Mouse (Mus musculus) liver, adult 2 months (tissue): ENCODE data around the gene Spata2l. TPM values are rescaled to one million over a fixed set of nuclear protein-coding genes. Genes with fewer than 3 reads are reported as not detected.

Experiments used
- DNase-seq: peaks from one replicate; pipeline ENCODE4 v3.0.0-alpha.2; 2011; ENCODE audit warnings: low read depth, low spot score; ENCODE audit errors: extremely low read depth
- H3K27ac ChIP-seq: fragments of 200-500 bp; replicated peaks from 2 replicates; pipeline ENCODE4 v1.5.1; 2012; ENCODE audit warnings: low read depth, mild to moderate bottlenecking, control low read depth, inconsistent platforms, low read length; ENCODE audit not compliant: insufficient read depth
- H3K27me3 ChIP-seq: fragments of 200-500 bp; 2 replicates; pipeline ENCODE4 v1.6.1; 2012; ENCODE audit warnings: mild to moderate bottlenecking, moderate library complexity, low read length, inconsistent platforms; ENCODE audit not compliant: control insufficient read depth, insufficient read depth
- H3K36me3 ChIP-seq: fragments of 200-500 bp; 2 replicates; pipeline ENCODE4 v1.6.1; 2012; ENCODE audit warnings: low read length, inconsistent platforms; ENCODE audit not compliant: control insufficient read depth, insufficient read depth
- H3K4me1 ChIP-seq: fragments of 200-500 bp; 2 replicates; pipeline ENCODE4 v1.6.1; 2011; ENCODE audit warnings: low read length; ENCODE audit not compliant: control insufficient read depth, insufficient read depth
- H3K4me3 ChIP-seq: fragments of 200-500 bp; 2 replicates; pipeline ENCODE4 v1.5.1; 2011; ENCODE audit warnings: low read depth, mild to moderate bottlenecking, control low read depth, low read length, moderate library complexity; ENCODE audit not compliant: insufficient read depth
- H3K79me2 ChIP-seq: fragments of 200-500 bp; 2 replicates; pipeline ENCODE4 v1.6.1; 2012; ENCODE audit warnings: inconsistent platforms, mild to moderate bottlenecking, low read length, moderate library complexity; ENCODE audit not compliant: control insufficient read depth, insufficient read depth
- H3K9ac ChIP-seq: fragments of 200-500 bp; 2 replicates; pipeline ENCODE4 v1.6.1; 2012; ENCODE audit warnings: low read depth, mild to moderate bottlenecking, control low read depth, inconsistent platforms, low read length
- CTCF ChIP-seq: fragments of 200-500 bp; IDR thresholded peaks from 2 replicates; pipeline ENCODE4 v1.5.1; 2011; ENCODE audit warnings: low read depth, low read length, control low read depth
- POLR2A ChIP-seq: fragments of 200-500 bp; IDR thresholded peaks from 2 replicates; pipeline ENCODE4 v1.6.1; 2011; ENCODE audit warnings: low read length, control low read depth; ENCODE audit not compliant: insufficient read depth; ENCODE audit errors: extremely low read depth
- WGBS: fragments of 180-500 bp; shearing (Covaris S2); methylation state at CpG from one replicate; pipeline ENCODE4 v1.1.7; 2018; 5-methylcytosine and 5-hydroxymethylcytosine counted together
- polyA plus RNA-seq: library from polyadenylated mRNA; depleted of rRNA; stranded (reverse); fragments of >200 nt; gene quantifications from 2 replicates; pipeline ENCODE4 v1.2.3, GENCODE M21; 2012
- total RNA-seq: library from RNA; depleted of rRNA; stranded (reverse); fragments of >200 nt; gene quantifications from 2 replicates; pipeline ENCODE4 v1.2.3, GENCODE M21; 2014

Gene Spata2l
- total and polyA plus RNA-seq, 2 experiments = 16.8 to 27.3 TPM

DNA sequence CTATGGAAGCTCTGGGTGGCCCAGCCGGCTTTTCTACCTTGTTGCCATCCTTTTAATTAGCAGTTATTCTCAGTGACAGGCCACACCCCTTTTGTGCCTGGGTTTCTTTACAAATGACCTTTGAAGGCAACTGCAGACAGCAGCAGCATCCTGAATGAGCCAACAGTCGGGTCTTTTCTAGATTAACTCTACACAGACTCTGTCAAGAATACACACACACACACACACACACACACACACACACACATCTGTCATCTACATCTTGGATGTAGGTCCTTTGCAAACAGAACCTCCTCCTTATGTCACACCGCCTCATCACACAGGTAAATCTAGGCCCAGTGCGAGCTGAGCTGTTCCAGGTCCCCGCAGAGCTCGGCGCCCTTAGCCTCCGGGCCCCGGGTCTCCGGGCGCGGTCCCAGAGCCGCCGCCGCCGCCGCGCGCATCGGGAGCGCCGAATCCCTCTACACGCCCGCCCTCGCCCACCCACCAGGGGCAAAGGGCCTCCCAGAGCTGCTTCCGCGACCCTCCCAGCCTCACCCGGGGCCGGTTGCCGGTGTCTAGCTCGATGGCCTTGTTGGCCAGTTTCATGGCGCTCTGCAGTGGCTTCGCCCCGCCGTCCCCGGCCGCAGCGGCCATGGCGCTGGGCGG, 17.5 kb upstream of the Spata2l start:
- under 1% methylated on average over 40 of the region's 40 CpGs for WGBS
- TF ChIP-seq CTCF (no peak), POLR2A (no peak)
- H3K4me1 ChIP-seq = peaks cover 10% of the 10 kb centered on the region
- H3K27me3 ChIP-seq = no peaks in the 10 kb centered on the region
- peaks cover 19% of the 10 kb centered on the region for H3K36me3 ChIP-seq
- H3K9ac ChIP-seq = peak overlapping the region; percentile 99
- peak overlapping the region; percentile 99 for H3K4me3 ChIP-seq
- peak; percentile 49 for DNase-seq
- peaks cover 22% of the 10 kb centered on the region; the same call in 1 of the 2 replicates for H3K79me2 ChIP-seq
- peak overlapping the region; percentile 89 for H3K27ac ChIP-seq

DNA sequence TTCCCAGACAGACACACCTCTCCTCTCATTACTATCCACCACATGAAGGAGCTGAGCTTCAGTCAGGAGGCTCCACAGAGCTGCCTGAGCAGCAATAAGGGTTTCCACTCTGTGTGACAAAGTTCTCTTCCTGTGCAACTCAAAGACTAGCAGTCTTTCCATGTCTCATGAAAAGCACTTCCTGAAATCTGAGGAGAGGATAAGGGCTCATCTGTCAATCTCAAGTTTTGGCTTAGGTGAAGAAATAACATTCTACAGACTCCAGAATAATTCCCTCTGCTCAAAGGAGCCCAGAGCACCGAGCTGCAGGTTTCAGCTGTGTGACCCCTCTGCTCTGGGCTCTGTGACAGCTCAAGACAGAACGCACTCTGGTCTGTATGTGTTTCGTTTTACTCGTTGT, 16.9 kb upstream of the Spata2l start:
- Histone ChIP-seq H3K9ac (no peak overlapping the region), H3K79me2 (peaks cover 22% of the 10 kb centered on the region; the same call in 1 of the 2 replicates), H3K4me1 (peaks cover 10% of the 10 kb centered on the region), H3K4me3 (no peak overlapping the region), H3K36me3 (peaks cover 12% of the 10 kb centered on the region), H3K27ac (no peak overlapping the region; the same call in 1 of the 2 replicates), H3K27me3 (no peaks in the 10 kb centered on the region)
- DNase-seq = no peak
- 10% methylated on average over 4 of the region's 4 CpGs for WGBS
- TF ChIP-seq POLR2A (no peak), CTCF (no peak)

DNA sequence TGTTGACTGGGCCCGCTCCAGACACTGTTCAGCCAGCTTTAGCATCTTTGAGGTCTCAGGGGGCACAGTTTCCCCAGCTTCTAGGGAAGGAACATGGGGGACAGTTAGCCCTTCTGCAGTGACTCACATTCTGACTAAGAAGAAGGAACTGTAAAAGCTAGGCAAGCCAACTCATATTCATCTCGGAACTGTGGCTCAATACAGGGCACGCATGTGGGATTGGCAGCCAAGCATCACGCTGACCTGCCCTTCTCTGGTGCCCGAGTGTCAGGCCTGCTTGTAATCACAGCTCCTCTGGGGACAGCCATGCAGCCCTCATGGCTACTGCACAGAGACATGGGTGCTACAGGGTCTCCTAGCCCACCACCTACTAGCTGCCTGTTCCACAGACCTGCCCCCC, 14.9 kb upstream of the Spata2l start:
- H3K27me3 ChIP-seq = no peaks in the 10 kb centered on the region
- peaks cover 6% of the 10 kb centered on the region; the same call in 1 of the 2 replicates for H3K36me3 ChIP-seq
- H3K9ac ChIP-seq = no peak overlapping the region
- no peak overlapping the region for H3K4me3 ChIP-seq
- no peak for DNase-seq
- no peak overlapping the region for H3K27ac ChIP-seq
- no peak for TF ChIP-seq CTCF
- TF ChIP-seq POLR2A = no peak
- H3K4me1 ChIP-seq = peaks cover 13% of the 10 kb centered on the region
- 91% methylated on average over 5 of the region's 5 CpGs for WGBS
- peaks cover 19% of the 10 kb centered on the region; the same call in 1 of the 2 replicates for H3K79me2 ChIP-seq

DNA sequence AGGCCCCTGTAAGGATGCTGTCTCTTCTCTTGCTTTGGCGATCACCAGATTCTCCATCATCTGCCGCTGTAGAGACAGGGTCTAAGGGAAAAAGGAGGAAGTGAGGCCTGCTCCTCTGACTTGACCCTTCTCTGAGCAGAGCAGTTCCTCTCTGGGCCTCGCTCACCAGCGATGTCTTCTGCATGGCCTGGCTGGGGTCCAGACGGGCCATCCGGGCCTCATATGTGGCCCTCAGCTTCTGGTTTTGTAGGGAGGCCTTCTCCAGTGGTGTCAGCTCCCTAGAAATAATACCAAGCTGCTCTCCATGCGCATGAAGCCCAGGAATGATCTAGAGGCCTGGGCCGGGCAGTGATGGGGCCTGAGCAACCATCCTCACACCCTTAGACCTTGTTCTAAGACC, 12.6 kb upstream of the Spata2l start:
- Histone ChIP-seq H3K9ac (no peak overlapping the region), H3K4me3 (no peak overlapping the region), H3K36me3 (peaks cover 6% of the 10 kb centered on the region; the same call in 1 of the 2 replicates), H3K79me2 (peaks cover under 1% of the 10 kb centered on the region; the same call in 1 of the 2 replicates), H3K27me3 (no peaks in the 10 kb centered on the region), H3K4me1 (peaks cover 25% of the 10 kb centered on the region), H3K27ac (no peak overlapping the region)
- 91% methylated on average over 8 of the region's 8 CpGs for WGBS
- TF ChIP-seq POLR2A (no peak), CTCF (no peak)
- no peak for DNase-seq

DNA sequence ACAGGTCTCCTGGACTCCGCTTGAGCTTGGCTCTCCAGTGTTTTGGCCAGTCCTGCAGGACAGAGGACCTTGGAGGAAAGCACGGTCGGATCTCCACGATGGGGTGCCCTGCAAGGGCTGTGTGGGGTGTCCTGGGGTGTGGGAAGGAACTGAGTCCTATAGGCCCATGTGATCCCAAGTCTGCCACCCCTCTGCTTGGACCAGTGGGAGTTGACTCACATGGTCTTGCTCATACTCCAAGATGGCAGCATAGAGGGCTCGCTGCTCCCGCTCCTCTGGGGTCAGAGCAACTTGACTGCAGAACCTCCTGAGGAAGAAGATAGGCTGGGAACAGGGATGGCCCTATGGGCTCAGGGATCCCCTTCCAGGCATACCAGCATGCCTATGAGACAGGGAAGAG, 11.7 kb upstream of the Spata2l start:
- H3K9ac ChIP-seq = no peak overlapping the region
- peaks cover 32% of the 10 kb centered on the region for H3K4me1 ChIP-seq
- H3K79me2 ChIP-seq = no peaks in the 10 kb centered on the region; the same call in 1 of the 2 replicates
- TF ChIP-seq POLR2A (no peak), CTCF (no peak)
- DNase-seq = no peak
- H3K27ac ChIP-seq = no peak overlapping the region
- no peaks in the 10 kb centered on the region for H3K27me3 ChIP-seq
- WGBS = over 99% methylated on average over 6 of the region's 6 CpGs
- H3K36me3 ChIP-seq = peaks cover 6% of the 10 kb centered on the region; the same call in 1 of the 2 replicates
- no peak overlapping the region for H3K4me3 ChIP-seq

DNA sequence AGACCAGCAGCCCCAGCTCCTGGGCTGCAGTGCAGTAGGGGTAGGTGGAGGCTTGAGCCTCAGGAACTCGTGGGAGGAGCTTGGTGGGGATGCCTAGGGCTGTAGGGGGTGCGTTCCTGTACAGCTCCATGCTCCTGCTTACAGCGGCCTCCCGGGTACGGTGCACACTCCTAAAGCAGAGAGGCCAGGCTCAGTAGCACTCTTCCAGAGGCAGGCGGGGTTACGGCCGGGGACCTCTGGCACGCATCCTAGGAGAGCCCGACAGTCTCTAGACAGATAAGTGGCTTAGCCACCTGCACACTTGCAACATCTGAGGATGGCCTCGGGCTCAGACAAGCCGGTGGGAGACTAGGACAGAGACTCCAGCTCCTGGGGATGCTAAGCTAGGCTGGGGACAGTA, 9.5 kb upstream of the Spata2l start:
- 41% methylated on average over 12 of the region's 12 CpGs for WGBS
- Histone ChIP-seq H3K27ac (peak overlapping the region; percentile 97), H3K79me2 (no peaks in the 10 kb centered on the region), H3K9ac (peak overlapping the region; percentile 72), H3K4me3 (no peak overlapping the region), H3K36me3 (peaks cover 6% of the 10 kb centered on the region; the same call in 1 of the 2 replicates), H3K27me3 (no peaks in the 10 kb centered on the region), H3K4me1 (peaks cover 42% of the 10 kb centered on the region)
- DNase-seq = peak; percentile 62
- TF ChIP-seq POLR2A = no peak
- no peak for TF ChIP-seq CTCF
